Mouse (Mus musculus): ENCODE data around the gene Maml1.

GRCm38 (mm10) chr11:50231411-50231810, 60.7 kb downstream of the Maml1 start:
- no peak for TF ChIP-seq POLR2A (IDR thresholded peaks at IDR 0.05; ENCODE audit: borderline replicate concordance, insufficient read depth, low read length)
- TF ChIP-seq CTCF (IDR thresholded peaks at IDR 0.05; ENCODE audit: borderline replicate concordance, insufficient read depth, low read depth, low read length): peak; percentile 57; the same call in 1 of the 2 replicates

Data from cerebellum, adult 2 months (tissue).